In genomic region chr2:65700246-65700645, GRCm38 (mm10) we compare ENCODE assay signal across 17 mouse cellular contexts.
DNase-seq lines count a peak whose midpoint lies in the region; ATAC-seq lines count a peak whose summit lies in the region.
"Had no signal": no experiment of that assay in that cellular context is flagged by ENCODE, and none has a peak within 500 bp of the region (broad histone marks: within the 10 kb centered on the region; RNA-seq: fewer than 3 reads in every experiment).

No protein-coding gene starts in this region.

- DNase-seq in cerebellum, adult 18-20 months, result peak; percentile 37 to 50
- DNase-seq in cerebellum, adult 11-12 months, result no peak
- DNase-seq in right cerebral cortex, postnatal 14 days, result peak; percentile 24
- DNase-seq in right cerebral cortex, postnatal 4 days, result no peak
- DNase-seq in cerebellum, postnatal 10 days, result peak; percentile 30 to 37
- DNase-seq in kidney, postnatal 4 days, result no peak
- no peak for DNase-seq in frontal cortex, adult 2 months (ENCODE audit: extremely low spot score in 1 of 2, low spot score in 1 of 2)
- DNase-seq: adrenal gland, postnatal 14 days; gastrocnemius, postnatal 10 days; heart, adult 18-20 months; heart, postnatal 14 days; kidney, adult 18-20 months had no signal

- ATAC-seq in megakaryocyte, adult 5-6 weeks (ENCODE audit: poor library complexity, severe bottlenecking), result no peak
- ATAC-seq: activated CD4-positive, CD25-positive, alpha-beta regulatory T cell, adult 4 months; forebrain, embryonic 13.5 days; intestine, embryonic 15.5 days; Patski had no signal

Comparison
In these comparisons a context has a peak if more than half of its experiments do, and no peak if none do; other contexts are left out.
1. DNase-seq: peak in cerebellum, adult 18-20 months (2 of 2), right cerebral cortex, postnatal 14 days (single experiment) and cerebellum, postnatal 10 days (2 of 2); none in cerebellum, adult 11-12 months (single experiment), right cerebral cortex, postnatal 4 days (single experiment), kidney, postnatal 4 days (0 of 2) and frontal cortex, adult 2 months (0 of 2).